ENCODE assay signal across 8 mouse cellular contexts in the genomic region with DNA sequence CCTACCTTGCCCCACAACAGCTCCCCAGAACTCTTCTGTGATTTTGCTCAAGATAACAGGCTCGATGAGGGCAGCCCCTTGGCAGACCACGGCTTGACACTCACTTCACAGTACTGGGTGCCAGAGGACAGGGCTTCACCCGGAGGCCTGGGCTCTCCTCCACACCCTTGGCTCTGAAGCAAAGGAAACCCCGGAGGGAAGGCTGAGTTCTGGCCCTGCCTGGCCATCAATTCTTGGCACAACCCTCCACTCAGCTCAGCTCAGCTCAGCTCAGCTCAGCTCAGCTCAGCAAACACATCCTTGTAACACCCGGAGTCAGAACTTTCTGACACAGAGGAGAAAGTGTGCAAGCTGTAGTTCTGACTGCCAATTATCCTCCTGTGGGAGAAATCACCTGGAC. TPM values are rescaled to one million over a fixed set of nuclear protein-coding genes. Genes with fewer than 3 reads are reported as not detected.
DNase-seq lines count a peak whose midpoint lies in the region; ATAC-seq lines count a peak whose summit lies in the region.

No protein-coding gene starts in this region.

- peaks cover 6% of the 10 kb centered on the region for H3K36me3 ChIP-seq in midbrain, embryonic 10.5 days
- no peaks in the 10 kb centered on the region for H3K36me3 ChIP-seq in midbrain, embryonic 11.5 days (ENCODE audit: control insufficient read depth, insufficient read depth, low read length)
- H3K36me3 ChIP-seq in hindbrain, embryonic 13.5 days = no peaks in the 10 kb centered on the region

- no peak overlapping the region for H3K4me2 ChIP-seq in midbrain, embryonic 11.5 days
- H3K4me2 ChIP-seq in hindbrain, embryonic 13.5 days = no peak overlapping the region

- 85% methylated on average over 5 of the region's 5 CpGs for WGBS in midbrain, embryonic 10.5 days
- 86% methylated on average over 5 of the region's 5 CpGs for WGBS in midbrain, embryonic 11.5 days
- 54% methylated on average over 5 of the region's 5 CpGs for WGBS in hindbrain, embryonic 13.5 days

- ATAC-seq in midbrain, embryonic 11.5 days (ENCODE audit: low FRiP score) = no peak
- ATAC-seq in hindbrain, embryonic 13.5 days (ENCODE audit: low FRiP score) = no peak

- H3K27me3 ChIP-seq in midbrain, embryonic 10.5 days (ENCODE audit: low read depth, poor library complexity, severe bottlenecking) = no peaks in the 10 kb centered on the region
- no peaks in the 10 kb centered on the region for H3K27me3 ChIP-seq in midbrain, embryonic 11.5 days (ENCODE audit: control insufficient read depth, insufficient read depth, low read length)
- no peaks in the 10 kb centered on the region for H3K27me3 ChIP-seq in hindbrain, embryonic 13.5 days

- peaks cover 71% of the 10 kb centered on the region for H3K4me1 ChIP-seq in midbrain, embryonic 10.5 days
- H3K4me1 ChIP-seq in midbrain, embryonic 11.5 days (ENCODE audit: control insufficient read depth, insufficient read depth, low read length) = peaks cover 31% of the 10 kb centered on the region
- peaks cover 87% of the 10 kb centered on the region for H3K4me1 ChIP-seq in hindbrain, embryonic 13.5 days (replicated peaks)

- H3K27ac ChIP-seq in midbrain, embryonic 10.5 days (replicated peaks) = peak overlapping the region; percentile 4; the same call in 1 of the 2 replicates
- H3K27ac ChIP-seq in midbrain, embryonic 11.5 days (ENCODE audit: low read depth, low read length) = no peak overlapping the region
- peak overlapping the region; percentile 80 for H3K27ac ChIP-seq in hindbrain, embryonic 13.5 days

- no peak overlapping the region for H3K9ac ChIP-seq in midbrain, embryonic 11.5 days (ENCODE audit: low read length)
- no peak overlapping the region for H3K9ac ChIP-seq in hindbrain, embryonic 13.5 days

- no peaks in the 10 kb centered on the region for H3K9me3 ChIP-seq in midbrain, embryonic 10.5 days (replicated peaks)
- H3K9me3 ChIP-seq in midbrain, embryonic 11.5 days (ENCODE audit: control insufficient read depth, low read length) = no peaks in the 10 kb centered on the region
- H3K9me3 ChIP-seq in hindbrain, embryonic 13.5 days = no peaks in the 10 kb centered on the region

- DNase-seq in midbrain, embryonic 10.5 days (ENCODE audit: low spot score) = no peak
- no peak for DNase-seq in midbrain, embryonic 11.5 days (ENCODE audit: low spot score, missing footprints)
- peak; percentile 85 for DNase-seq in gastrocnemius, adult 18-20 months (ENCODE audit: low spot score)
- peak; percentile 74 for DNase-seq in lung, postnatal 36 days
- no peak for DNase-seq in thymus, adult 18-20 months
- no peak for DNase-seq in frontal cortex, postnatal 14 days (ENCODE audit: low spot score in 2 of 2)
- DNase-seq in c-Kit-positive CD71-positive TER-119-positive erythroid progenitor cells, embryonic 14.5 days (ENCODE audit: low spot score) = no peak

- no peak overlapping the region for H3K4me3 ChIP-seq in midbrain, embryonic 10.5 days
- no peak overlapping the region for H3K4me3 ChIP-seq in midbrain, embryonic 11.5 days (ENCODE audit: low read depth, low read length)
- no peak overlapping the region for H3K4me3 ChIP-seq in hindbrain, embryonic 13.5 days

RNA-seq across cellular contexts. Expression of a gene that starts 30.3 kb away (rescaled TPM):
- 16.2 and 19.1 TPM in 2 replicates for polyA plus RNA-seq in midbrain, embryonic 10.5 days (2016; fragmentation: Nextera tagmentation; extraction: Ambion mirVana)
- 13.4 and 14.7 TPM in 2 replicates for polyA plus RNA-seq in midbrain, embryonic 11.5 days (2014; fragmentation: Nextera tagmentation; extraction: Ambion mirVana)
- 100 to 1,000 TPM; 118 to 134 TPM for total RNA-seq in gastrocnemius, adult 18-20 months (2021)
- polyA plus RNA-seq in hindbrain, embryonic 13.5 days (2015; fragmentation: Nextera tagmentation; extraction: Ambion mirVana) = 24.8 and 25.1 TPM in 2 replicates

Comparison
In these comparisons a context has a peak if more than half of its experiments do, and no peak if none do; other contexts are left out.
1. DNase-seq: peak in gastrocnemius, adult 18-20 months (single experiment) and lung, postnatal 36 days (single experiment); none in midbrain, embryonic 10.5 days (single experiment), midbrain, embryonic 11.5 days (single experiment), thymus, adult 18-20 months (0 of 2), frontal cortex, postnatal 14 days (0 of 2) and c-Kit-positive CD71-positive TER-119-positive erythroid progenitor cells, embryonic 14.5 days (single experiment).